Mouse (Mus musculus) liver, embryonic 14.5 days (tissue): ENCODE data around the gene Ndufc2. TPM values are rescaled to one million over a fixed set of nuclear protein-coding genes. Genes with fewer than 3 reads are reported as not detected.

ENCODE experiments used
- ATAC-seq: fragments of 200-750 bp; cut with Nextera tagmentation; 2 replicates; pipeline ENCODE4 v1.8.0; 2017; ENCODE audit warnings: moderate number of reproducible peaks, mild to moderate bottlenecking, moderate library complexity; ENCODE audit not compliant: insufficient read depth
- DNase-seq, 3 experiments: peaks; one replicate each; pipeline ENCODE4 v3.0.0-alpha.2; 2012 to 2013; ENCODE audit warnings: low read depth in 3 of 3, low spot score in 3 of 3
- H3K27ac ChIP-seq: fragments of 300-500 bp; sonication (generic); 2 replicates; pipeline ENCODE4 v1.5.1; 2014; ENCODE audit warnings: moderate library complexity, mild to moderate bottlenecking, control low read depth, inconsistent platforms
- H3K27me3 ChIP-seq: fragments of 300-500 bp; sonication (generic); 2 replicates; pipeline ENCODE4 v1.6.1; 2014; ENCODE audit warnings: mild to moderate bottlenecking, low read length, moderate library complexity; ENCODE audit not compliant: control insufficient read depth, insufficient read depth
- H3K36me3 ChIP-seq: fragments of 300-500 bp; sonication (generic); replicated peaks from 2 replicates; pipeline ENCODE4 v1.6.1; 2014; ENCODE audit warnings: low read depth; ENCODE audit not compliant: control insufficient read depth, insufficient read depth
- H3K4me1 ChIP-seq, 2 experiments: fragments of 200-500 bp in 1 of 2; fragments of 300-500 bp in 1 of 2; sonication (generic) in 1 of 2; replicated peaks; 2 replicates each; pipeline ENCODE4 v1.6.1; 2012 to 2014; ENCODE audit warnings: antibody characterized with exemption in 1 of 2, inconsistent platforms in 1 of 2, low read length in 1 of 2; ENCODE audit not compliant: control insufficient read depth in 2 of 2, insufficient read depth in 2 of 2
- H3K4me2 ChIP-seq: fragments of 300-500 bp; sonication (generic); 2 replicates; pipeline ENCODE4 v1.6.1; 2014; ENCODE audit warnings: low read depth, mild to moderate bottlenecking, control low read depth, moderate library complexity
- H3K4me3 ChIP-seq, 2 experiments: fragments of 200-500 bp in 1 of 2; fragments of 300-500 bp in 1 of 2; sonication (generic) in 1 of 2; 2 replicates each; pipeline ENCODE4 v1.5.1; 2012 to 2014; ENCODE audit warnings: low read depth in 2 of 2, low read length in 2 of 2, mild to moderate bottlenecking in 2 of 2, control low read depth in 1 of 2, inconsistent platforms in 1 of 2, moderate library complexity in 1 of 2; ENCODE audit not compliant: insufficient read depth in 1 of 2
- H3K9ac ChIP-seq: fragments of 300-500 bp; sonication (generic); replicated peaks from 2 replicates; pipeline ENCODE4 v1.6.1; 2014; ENCODE audit warnings: mild to moderate bottlenecking, control low read depth, moderate library complexity
- H3K9me3 ChIP-seq: fragments of 300-500 bp; sonication (generic); 2 replicates; pipeline ENCODE4 v1.6.1; 2016; ENCODE audit warnings: low read length, mixed read lengths; ENCODE audit not compliant: control insufficient read depth
- CTCF ChIP-seq: IDR thresholded peaks from 2 replicates; pipeline ENCODE4 v1.5.1; 2016; ENCODE audit warnings: antibody characterized with exemption, low read depth, control low read depth
- EP300 ChIP-seq: IDR thresholded peaks from 2 replicates; pipeline ENCODE4 v1.6.1; 2016; ENCODE audit warnings: antibody characterized with exemption, low read depth
- WGBS: fragments of 180-500 bp; shearing (Covaris S2); extraction: QIAGEN DNeasy Blood & Tissue Kit; methylation state at CpG from one replicate; pipeline ENCODE4 v1.1.7; 2014; ENCODE audit not compliant: insufficient replicate concordance; 5-methylcytosine and 5-hydroxymethylcytosine counted together
- polyA plus RNA-seq, 2 experiments: library from polyadenylated mRNA; depleted of rRNA in 1 of 2; stranded (reverse) in 1 of 2; unstranded in 1 of 2; fragments of >200 nt; fragmentation: Nextera tagmentation in 1 of 2; extraction: Ambion mirVana in 1 of 2; gene quantifications; 2 replicates each; pipeline versions ENCODE4 v1.2.1 to v1.2.3; 2012 to 2014

Gene Ndufc2
- polyA plus RNA-seq, 2 experiments, result 107 to 250 TPM

GRCm38 (mm10) chr7:97360166-97360565 lies 39.6 kb upstream of the Ndufc2 start:
- H3K4me3 ChIP-seq, result no peak overlapping the region
- no peak overlapping the region for H3K27ac ChIP-seq
- DNase-seq (no peak), ATAC-seq (no peak)
- no peak overlapping the region for H3K4me2 ChIP-seq
- H3K4me1 ChIP-seq, result no peaks in the 10 kb centered on the region; a peak in 1 of 4 replicates
- no peaks in the 10 kb centered on the region for H3K27me3 ChIP-seq
- H3K9me3 ChIP-seq, result no peaks in the 10 kb centered on the region
- 61% methylated on average over 5 of the region's 5 CpGs for WGBS
- TF ChIP-seq CTCF, result no peak
- TF ChIP-seq EP300, result no peak
- no peaks in the 10 kb centered on the region for H3K36me3 ChIP-seq
- H3K9ac ChIP-seq, result no peak overlapping the region

GRCm38 (mm10) chr7:97360955-97361354 lies 38.8 kb upstream of the Ndufc2 start:
- WGBS, result 38% methylated on average over 3 of the region's 3 CpGs
- no peaks in the 10 kb centered on the region for H3K4me1 ChIP-seq
- no peak for ATAC-seq

GRCm38 (mm10) chr7:97361467-97361866 lies 38.3 kb upstream of the Ndufc2 start:
- Histone ChIP-seq H3K9ac (no peak overlapping the region), H3K4me3 (no peak overlapping the region), H3K27ac (no peak overlapping the region), H3K4me2 (no peak overlapping the region), H3K9me3 (no peaks in the 10 kb centered on the region), H3K27me3 (no peaks in the 10 kb centered on the region), H3K4me1 (no peaks in the 10 kb centered on the region), H3K36me3 (no peaks in the 10 kb centered on the region)
- DNase-seq (peak in 2 of 3 experiments; percentile 42 to 45), ATAC-seq (no peak)
- TF ChIP-seq EP300 (no peak), CTCF (peak; percentile 93)
- WGBS, result 23% methylated on average over 4 of the region's 4 CpGs

More at GRCm38 (mm10) chr7:97360955-97361354, 38.8 kb upstream of the Ndufc2 start:
- no peak overlapping the region for H3K4me2 ChIP-seq
- no peaks in the 10 kb centered on the region for H3K9me3 ChIP-seq
- TF ChIP-seq EP300 (no peak), CTCF (no peak)
- DNase-seq, result no peak
- H3K4me3 ChIP-seq, result no peak overlapping the region
- H3K9ac ChIP-seq, result no peak overlapping the region
- no peaks in the 10 kb centered on the region for H3K36me3 ChIP-seq
- no peaks in the 10 kb centered on the region for H3K27me3 ChIP-seq
- H3K27ac ChIP-seq, result no peak overlapping the region

GRCm38 (mm10) chr7:97365887-97366286 lies 33.9 kb upstream of the Ndufc2 start:
- 47% methylated on average over 1 of the region's 1 CpGs for WGBS
- H3K9me3 ChIP-seq, result no peaks in the 10 kb centered on the region
- no peak overlapping the region for H3K4me2 ChIP-seq
- H3K9ac ChIP-seq, result no peak overlapping the region
- no peak overlapping the region for H3K4me3 ChIP-seq
- H3K27ac ChIP-seq, result no peak overlapping the region
- peaks cover 3 to 4% of the 10 kb centered on the region in 2 experiments for H3K4me1 ChIP-seq
- DNase-seq (no peak), ATAC-seq (no peak)
- no peaks in the 10 kb centered on the region for H3K36me3 ChIP-seq
- H3K27me3 ChIP-seq, result no peaks in the 10 kb centered on the region
- no peak for TF ChIP-seq EP300
- TF ChIP-seq CTCF, result no peak

- H3K27ac ChIP-seq, result no peak overlapping the region
- no peak for TF ChIP-seq CTCF
- no peak for TF ChIP-seq EP300
- ATAC-seq (no peak), DNase-seq (no peak)
- no peak overlapping the region for H3K4me2 ChIP-seq
- no peak overlapping the region for H3K4me3 ChIP-seq
- WGBS, result 79% methylated on average over 9 of the region's 9 CpGs
- no peaks in the 10 kb centered on the region for H3K9me3 ChIP-seq
- peaks cover 8 to 13% of the 10 kb centered on the region in 2 experiments for H3K4me1 ChIP-seq
- H3K36me3 ChIP-seq, result peaks cover 37% of the 10 kb centered on the region
- no peaks in the 10 kb centered on the region for H3K27me3 ChIP-seq
- H3K9ac ChIP-seq, result no peak overlapping the region
These were observed 24.7 kb upstream of the Ndufc2 start for GRCm38 (mm10) chr7:97375101-97375500.
